ENCODE assay signal across 10 mouse cellular contexts in genomic region chr19:27040321-27041025, GRCm38 (mm10).
"Had no signal": no experiment of that assay in that cellular context is flagged by ENCODE, and none has a peak within 500 bp of the region (broad histone marks: within the 10 kb centered on the region; RNA-seq: fewer than 3 reads in every experiment).

No protein-coding gene starts in this region.

- H3K9ac ChIP-seq: limb, embryonic 12.5 days; liver, embryonic 14.5 days; midbrain, embryonic 12.5 days; neural tube, embryonic 13.5 days had no signal

- H3K4me2 ChIP-seq: limb, embryonic 12.5 days; midbrain, embryonic 12.5 days; neural tube, embryonic 13.5 days had no signal

- H3K4me3 ChIP-seq: limb, embryonic 12.5 days; midbrain, embryonic 12.5 days; neural tube, embryonic 13.5 days had no signal

- H3K36me3 ChIP-seq: limb, embryonic 12.5 days; midbrain, embryonic 12.5 days; neural tube, embryonic 13.5 days had no signal

- ATAC-seq: midbrain, embryonic 16.5 days had no signal

- H3K27ac ChIP-seq: limb, embryonic 12.5 days; liver, embryonic 14.5 days; midbrain, embryonic 12.5 days; neural tube, embryonic 13.5 days had no signal

- H3K27me3 ChIP-seq: limb, embryonic 12.5 days; midbrain, embryonic 12.5 days; neural tube, embryonic 13.5 days had no signal

- H3K9me3 ChIP-seq: limb, embryonic 12.5 days; midbrain, embryonic 12.5 days; neural tube, embryonic 13.5 days had no signal

- DNase-seq: kidney, postnatal 10 days; liver; lung, adult 18-20 months; thymus, adult 18-20 months; thymus, postnatal 14 days had no signal
